Mouse (Mus musculus) intestine, postnatal 0 days (tissue): Measurements from ENCODE around the gene Adgrl3. TPM values are rescaled to one million over a fixed set of nuclear protein-coding genes. Genes with fewer than 3 reads are reported as not detected.

Source experiments
- ATAC-seq: fragments of 200-750 bp; cut with Nextera tagmentation; 2 replicates; pipeline ENCODE4 v1.8.0; 2017; ENCODE audit warnings: mild to moderate bottlenecking, moderate TSS enrichment, moderate library complexity
- H3K27ac ChIP-seq: fragments of 300-500 bp; sonication (generic); 2 replicates; pipeline ENCODE4 v1.5.1; 2014; ENCODE audit warnings: mild to moderate bottlenecking, low read depth, low read length, moderate library complexity
- H3K27me3 ChIP-seq: fragments of 300-500 bp; sonication (generic); replicated peaks from 2 replicates; pipeline ENCODE4 v1.6.1; 2014; ENCODE audit warnings: low read length, mixed read lengths; ENCODE audit not compliant: control insufficient read depth, insufficient read depth
- H3K36me3 ChIP-seq: fragments of 300-500 bp; sonication (generic); 2 replicates; pipeline ENCODE4 v1.6.1; 2014; ENCODE audit warnings: mild to moderate bottlenecking, moderate library complexity; ENCODE audit not compliant: control insufficient read depth, insufficient read depth
- H3K4me1 ChIP-seq: fragments of 300-500 bp; sonication (generic); replicated peaks from 2 replicates; pipeline ENCODE4 v1.6.1; 2014; ENCODE audit warnings: antibody characterized with exemption, low read length, mixed read lengths; ENCODE audit not compliant: control insufficient read depth, insufficient read depth
- H3K4me2 ChIP-seq: fragments of 300-500 bp; sonication (generic); replicated peaks from 2 replicates; pipeline ENCODE4 v1.6.1; 2014; ENCODE audit warnings: low read depth, mild to moderate bottlenecking, moderate library complexity
- H3K4me3 ChIP-seq: fragments of 300-500 bp; sonication (generic); 2 replicates; pipeline ENCODE4 v1.5.1; 2014; ENCODE audit warnings: low read depth, low read length
- H3K9ac ChIP-seq: fragments of 300-500 bp; sonication (generic); 2 replicates; pipeline ENCODE4 v1.6.1; 2014; ENCODE audit warnings: mild to moderate bottlenecking, low read depth, low read length
- H3K9me3 ChIP-seq: fragments of 300-500 bp; sonication (generic); 2 replicates; pipeline ENCODE4 v1.6.1; 2016; ENCODE audit warnings: mixed run types; ENCODE audit not compliant: control insufficient read depth
- CTCF ChIP-seq: sonication (generic); IDR thresholded peaks from 2 replicates; pipeline ENCODE4 v1.5.1; 2016; ENCODE audit warnings: low read depth, mild to moderate bottlenecking, control low read depth, antibody characterized with exemption, moderate library complexity
- WGBS: fragments of 180-500 bp; shearing (Covaris S2); extraction: QIAGEN DNeasy Blood & Tissue Kit; methylation state at CpG from one replicate; pipeline ENCODE4 v1.1.7; 2014; 5-methylcytosine and 5-hydroxymethylcytosine counted together
- polyA plus RNA-seq: library from polyadenylated mRNA; unstranded; fragments of >200 nt; fragmentation: Nextera tagmentation; extraction: Ambion mirVana; gene quantifications from 2 replicates; pipeline ENCODE4 v1.2.1, GENCODE M21; 2015

Adgrl3 gene
- polyA plus RNA-seq, 1 experiment from 2014 or later: 4.2 TPM

DNA sequence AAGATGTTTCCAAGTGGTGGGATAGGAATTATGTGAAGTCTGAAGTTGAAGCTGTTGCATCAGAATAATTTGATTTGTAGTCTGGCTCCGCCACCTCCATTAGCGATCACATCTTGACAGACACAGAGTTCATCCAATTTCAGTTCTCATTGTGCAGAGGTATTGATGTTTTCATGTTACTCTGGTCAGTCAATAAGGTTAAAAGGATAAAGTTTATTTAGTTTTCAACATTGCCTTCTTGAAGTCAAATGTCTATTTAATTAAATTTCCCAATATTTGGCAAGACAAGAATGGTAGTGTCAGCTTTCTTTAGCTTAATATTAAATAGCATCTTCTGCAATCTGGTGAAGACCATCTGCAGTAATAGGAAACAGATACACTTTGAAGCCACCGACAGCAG is 461.0 kb downstream of the Adgrl3 start:
- TF ChIP-seq CTCF: no peak
- H3K4me1 ChIP-seq: no peaks in the 10 kb centered on the region
- no peak overlapping the region for H3K27ac ChIP-seq
- H3K27me3 ChIP-seq: no peaks in the 10 kb centered on the region
- no peaks in the 10 kb centered on the region for H3K9me3 ChIP-seq
- no peak overlapping the region for H3K4me2 ChIP-seq
- WGBS: 90% methylated on average over 3 of the region's 3 CpGs
- H3K36me3 ChIP-seq: no peaks in the 10 kb centered on the region
- no peak overlapping the region for H3K4me3 ChIP-seq
- ATAC-seq: no peak
- no peak overlapping the region for H3K9ac ChIP-seq

DNA sequence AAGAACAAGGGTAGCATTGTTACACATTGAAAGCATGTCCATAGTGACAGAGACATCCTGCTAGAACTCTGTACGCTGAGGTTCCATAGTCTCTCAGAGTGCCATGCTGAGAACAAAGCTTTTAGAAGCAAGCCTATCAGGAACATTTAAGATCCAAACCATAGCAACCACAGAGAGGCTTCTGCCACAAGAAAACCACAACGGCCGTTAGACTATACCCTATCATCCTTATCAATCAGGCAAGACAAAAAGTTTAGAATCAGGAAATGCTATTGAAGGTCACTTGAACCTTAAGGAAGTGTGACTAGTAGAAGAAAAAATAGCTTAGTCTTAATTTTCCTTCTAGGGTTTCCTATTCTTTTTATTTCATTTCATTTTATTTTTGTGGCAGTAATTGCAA is 464.0 kb downstream of the Adgrl3 start:
- WGBS: 57% methylated on average over 3 of the region's 3 CpGs
- H3K36me3 ChIP-seq: no peaks in the 10 kb centered on the region
- no peak overlapping the region for H3K27ac ChIP-seq
- no peaks in the 10 kb centered on the region for H3K4me1 ChIP-seq
- H3K4me3 ChIP-seq: no peak overlapping the region
- H3K4me2 ChIP-seq: no peak overlapping the region
- H3K9ac ChIP-seq: no peak overlapping the region
- no peak for TF ChIP-seq CTCF
- no peaks in the 10 kb centered on the region for H3K27me3 ChIP-seq
- ATAC-seq: no peak
- H3K9me3 ChIP-seq: no peaks in the 10 kb centered on the region

DNA sequence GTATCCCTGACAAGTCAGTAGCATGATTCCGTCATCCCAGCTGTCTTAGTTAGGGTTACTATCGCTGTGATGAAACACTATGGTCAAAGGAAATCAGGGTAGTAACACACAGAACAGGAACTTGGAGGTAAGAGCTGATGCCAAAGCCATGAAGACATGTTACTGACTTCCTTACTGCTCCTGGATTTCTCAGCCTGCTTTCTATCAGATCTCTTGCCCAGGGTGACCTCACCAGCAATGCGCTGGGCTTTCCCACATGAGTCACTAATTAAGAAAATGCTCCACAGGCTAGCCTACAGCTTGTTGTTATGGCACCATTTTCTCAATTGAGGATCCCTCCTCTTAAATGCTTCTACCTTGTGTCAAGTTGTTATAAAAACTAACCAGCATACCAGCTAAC is 481.1 kb downstream of the Adgrl3 start:
- WGBS: 68% methylated on average over 3 of the region's 3 CpGs
- no peak overlapping the region for H3K27ac ChIP-seq
- peak; percentile 73 for ATAC-seq

DNA sequence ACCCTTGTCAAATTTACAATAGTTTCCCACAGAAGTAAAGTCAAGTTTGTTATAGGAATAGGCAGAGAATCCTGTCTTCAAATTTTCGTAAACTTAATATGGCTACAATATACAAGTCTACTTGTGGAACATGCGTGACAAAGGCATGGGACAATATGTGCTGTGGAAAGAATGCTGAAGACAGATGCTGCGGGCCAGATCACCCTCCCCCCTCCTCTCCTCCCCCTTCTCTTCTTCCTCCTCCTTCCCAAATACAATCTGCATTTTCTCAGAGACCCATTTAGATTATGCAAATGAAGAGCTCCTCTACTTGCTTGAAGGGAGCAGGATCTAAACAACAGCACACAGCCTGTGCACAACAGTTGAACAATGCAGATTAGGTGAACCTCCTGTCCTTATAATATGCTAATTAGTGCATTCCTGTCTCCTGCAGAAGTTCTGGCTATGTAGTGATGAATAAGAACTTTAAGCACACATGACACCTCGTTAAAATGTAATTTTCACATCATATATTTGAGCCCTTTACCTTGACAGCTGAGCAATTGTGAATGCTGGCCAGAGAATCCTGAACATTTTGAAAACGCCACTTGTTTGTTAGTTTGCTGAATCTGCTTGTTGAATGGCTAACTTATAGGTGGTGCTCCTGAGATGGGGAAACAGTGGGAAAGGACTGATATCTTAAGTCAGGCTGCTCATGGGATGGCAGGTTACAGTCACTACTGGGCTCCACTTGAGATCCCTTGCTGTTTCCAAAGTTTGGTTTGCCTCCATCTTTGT is 499.0 kb downstream of the Adgrl3 start:
- no peak for ATAC-seq
- Histone ChIP-seq H3K27me3 (no peaks in the 10 kb centered on the region), H3K4me3 (no peak overlapping the region), H3K27ac (no peak overlapping the region), H3K36me3 (no peaks in the 10 kb centered on the region), H3K4me1 (no peaks in the 10 kb centered on the region), H3K9me3 (no peaks in the 10 kb centered on the region), H3K9ac (no peak overlapping the region), H3K4me2 (no peak overlapping the region)
- 64% methylated on average over 5 of the region's 5 CpGs for WGBS
- no peak for TF ChIP-seq CTCF

More for the DNA sequence above, 481.1 kb downstream of the Adgrl3 start:
- no peaks in the 10 kb centered on the region for H3K27me3 ChIP-seq
- H3K36me3 ChIP-seq: no peaks in the 10 kb centered on the region
- H3K9me3 ChIP-seq: no peaks in the 10 kb centered on the region
- no peak overlapping the region for H3K4me2 ChIP-seq
- no peak for TF ChIP-seq CTCF
- no peaks in the 10 kb centered on the region for H3K4me1 ChIP-seq
- no peak overlapping the region for H3K4me3 ChIP-seq
- no peak overlapping the region for H3K9ac ChIP-seq

DNA sequence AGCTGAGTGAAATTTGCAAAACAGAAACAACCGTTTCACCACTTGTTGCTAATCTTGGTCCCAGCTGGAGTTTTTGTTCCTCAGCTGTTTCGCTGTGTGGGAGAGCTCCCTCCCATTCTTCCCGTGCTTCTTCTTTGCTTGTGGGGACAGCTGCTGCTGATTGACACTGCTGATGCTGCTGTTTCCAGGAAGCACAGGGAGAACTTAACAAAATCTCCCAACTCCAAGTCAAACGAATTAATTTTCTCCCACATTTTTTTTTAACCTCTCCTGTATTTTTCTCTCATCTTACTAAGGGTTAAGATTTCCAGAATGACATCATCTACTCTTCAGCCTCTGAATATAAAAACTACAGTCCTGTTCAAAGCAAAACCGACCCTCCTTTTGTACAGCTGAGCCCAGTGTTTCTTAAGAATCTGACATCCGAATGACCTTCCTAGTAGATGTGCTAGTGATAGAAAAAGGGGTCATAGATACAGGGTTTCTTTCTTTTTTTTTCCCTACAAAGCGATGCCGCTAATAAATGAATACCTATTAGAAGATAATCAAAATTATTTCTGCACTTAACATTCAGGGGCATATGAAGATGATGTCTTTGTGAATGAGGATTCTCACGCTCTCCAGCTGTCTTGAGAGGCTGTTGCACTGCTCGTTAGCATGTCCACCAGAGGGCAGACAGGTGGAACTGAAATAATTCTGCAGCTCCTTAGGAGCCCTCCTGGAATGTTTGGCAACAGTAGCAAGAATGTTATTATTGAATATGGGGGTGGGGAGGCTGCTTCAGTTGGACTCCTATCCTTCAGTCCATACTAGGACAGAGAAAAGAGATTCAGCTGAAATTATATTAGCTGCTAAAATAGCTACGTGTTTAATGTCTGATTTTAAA is 499.8 kb downstream of the Adgrl3 start:
- H3K27ac ChIP-seq: no peak overlapping the region
- no peaks in the 10 kb centered on the region for H3K27me3 ChIP-seq
- H3K9me3 ChIP-seq: no peaks in the 10 kb centered on the region
- TF ChIP-seq CTCF: peak; percentile 76
- H3K9ac ChIP-seq: no peak overlapping the region
- no peaks in the 10 kb centered on the region for H3K4me1 ChIP-seq
- WGBS: 34% methylated on average over 11 of the region's 11 CpGs
- ATAC-seq: no peak
- no peak overlapping the region for H3K4me2 ChIP-seq
- no peak overlapping the region for H3K4me3 ChIP-seq
- no peaks in the 10 kb centered on the region for H3K36me3 ChIP-seq

DNA sequence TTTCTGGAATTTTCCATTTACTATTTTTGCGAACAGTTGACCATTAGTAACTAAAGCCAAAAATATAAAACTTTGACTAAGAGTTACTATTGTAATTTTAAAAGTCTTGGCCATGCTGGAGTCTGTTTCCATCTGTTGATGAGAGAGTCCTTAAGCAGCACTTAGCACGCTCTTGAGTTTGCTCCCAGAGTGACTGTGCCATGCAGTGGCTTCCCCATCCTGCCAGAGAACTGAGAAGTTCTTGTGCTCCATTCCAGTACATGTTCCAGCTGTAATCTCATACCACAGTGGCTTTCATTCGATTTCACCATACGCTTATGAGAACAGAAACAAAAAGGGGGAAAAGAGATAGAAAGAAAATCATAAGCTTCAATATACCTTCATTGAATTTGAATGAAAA is 502.8 kb downstream of the Adgrl3 start:
- Histone ChIP-seq H3K27me3 (no peaks in the 10 kb centered on the region), H3K9me3 (no peaks in the 10 kb centered on the region), H3K4me3 (no peak overlapping the region), H3K9ac (no peak overlapping the region), H3K4me1 (no peaks in the 10 kb centered on the region), H3K4me2 (no peak overlapping the region), H3K27ac (no peak overlapping the region), H3K36me3 (no peaks in the 10 kb centered on the region)
- ATAC-seq: no peak
- WGBS: 80% methylated on average over 4 of the region's 4 CpGs
- TF ChIP-seq CTCF: no peak
